ENCODE assay signal across 8 mouse cellular contexts in genomic region chr8:69774503-69775148, GRCm38 (mm10). TPM values are rescaled to one million over a fixed set of nuclear protein-coding genes. Genes with fewer than 3 reads are reported as not detected.
DNase-seq lines count a peak whose midpoint lies in the region; ATAC-seq and TF ChIP-seq lines count a peak whose summit lies in the region.

Gm20422 (minus strand) TSS chr8:69774886.

- ATAC-seq in embryonic facial prominence, embryonic 15.5 days (ENCODE audit: insufficient number of reproducible peaks, low FRiP score, low TSS enrichment, low read depth): peak; percentile 99
- ATAC-seq in limb, embryonic 14.5 days (ENCODE audit: low FRiP score, low read depth): peak; percentile 99
- peak; percentile 99 for ATAC-seq in midbrain, postnatal 0 days (ENCODE audit: low FRiP score)

- H3K4me1 ChIP-seq in bone marrow, adult 2 months (ENCODE audit: control insufficient read depth, insufficient read depth, low read length): peaks cover 1% of the 10 kb centered on the region; the same call in 1 of the 2 replicates
- peaks cover 16% of the 10 kb centered on the region for H3K4me1 ChIP-seq in embryonic facial prominence, embryonic 15.5 days
- H3K4me1 ChIP-seq in limb, embryonic 14.5 days (ENCODE audit: control insufficient read depth, insufficient read depth, low read length): peaks cover 15% of the 10 kb centered on the region
- peaks cover 12% of the 10 kb centered on the region; the same call in 1 of the 2 replicates for H3K4me1 ChIP-seq in midbrain, postnatal 0 days (ENCODE audit: insufficient read depth, low read length)

- H3K27me3 ChIP-seq in embryonic facial prominence, embryonic 15.5 days: no peaks in the 10 kb centered on the region
- no peaks in the 10 kb centered on the region for H3K27me3 ChIP-seq in limb, embryonic 14.5 days (ENCODE audit: control insufficient read depth, insufficient read depth, low read length)
- H3K27me3 ChIP-seq in midbrain, postnatal 0 days (ENCODE audit: insufficient read depth, low read length): no peaks in the 10 kb centered on the region

- TF ChIP-seq POLR2A in bone marrow, adult 2 months (IDR thresholded peaks at IDR 0.05; ENCODE audit: borderline replicate concordance, control insufficient read depth, low read depth, low read length): peak; percentile 89; the same call in 1 of the 2 replicates
- peak; percentile 93 for TF ChIP-seq POLR2A in limb, embryonic 14.5 days (IDR thresholded peaks at IDR 0.05; ENCODE audit: borderline replicate concordance, extremely low read depth, insufficient read depth, insufficient read length)

- H3K9me3 ChIP-seq in embryonic facial prominence, embryonic 15.5 days (replicated peaks): no peaks in the 10 kb centered on the region
- no peaks in the 10 kb centered on the region for H3K9me3 ChIP-seq in limb, embryonic 14.5 days (ENCODE audit: control insufficient read depth, low read length)
- H3K9me3 ChIP-seq in midbrain, postnatal 0 days (ENCODE audit: low read length): no peaks in the 10 kb centered on the region

- H3K27ac ChIP-seq in bone marrow, adult 2 months (ENCODE audit: control insufficient read depth, insufficient read depth, low read depth, low read length, poor library complexity): peak within 1 kb of the TSS; percentile 99
- H3K27ac ChIP-seq in embryonic facial prominence, embryonic 15.5 days (replicated peaks): peak within 1 kb of the TSS; percentile 100
- peak within 1 kb of the TSS; percentile 99 for H3K27ac ChIP-seq in limb, embryonic 14.5 days (replicated peaks; ENCODE audit: low read depth, low read length)
- peak within 1 kb of the TSS; percentile 99 for H3K27ac ChIP-seq in midbrain, postnatal 0 days (ENCODE audit: low read depth, low read length)

- TF ChIP-seq CTCF in bone marrow, adult 2 months (IDR thresholded peaks at IDR 0.05; ENCODE audit: control insufficient read depth, insufficient read depth, low read length): no peak
- TF ChIP-seq CTCF in midbrain, postnatal 0 days (IDR thresholded peaks at IDR 0.05): peak; percentile 17

- peaks cover 8% of the 10 kb centered on the region for H3K36me3 ChIP-seq in embryonic facial prominence, embryonic 15.5 days
- peaks cover 6% of the 10 kb centered on the region; the same call in 1 of the 2 replicates for H3K36me3 ChIP-seq in limb, embryonic 14.5 days (ENCODE audit: control insufficient read depth, insufficient read depth, low read length)
- H3K36me3 ChIP-seq in midbrain, postnatal 0 days (ENCODE audit: insufficient read depth, low read length): no peaks in the 10 kb centered on the region

- peak within 1 kb of the TSS; percentile 99 for H3K9ac ChIP-seq in embryonic facial prominence, embryonic 15.5 days
- H3K9ac ChIP-seq in limb, embryonic 14.5 days (ENCODE audit: low read depth, low read length, severe bottlenecking): peak within 1 kb of the TSS; percentile 96
- peak within 1 kb of the TSS; percentile 93 for H3K9ac ChIP-seq in midbrain, postnatal 0 days (replicated peaks; ENCODE audit: low read length, poor library complexity, severe bottlenecking)

- H3K4me3 ChIP-seq in bone marrow, adult 2 months (replicated peaks; ENCODE audit: control insufficient read depth, low read depth, low read length): peak within 1 kb of the TSS; percentile 91
- H3K4me3 ChIP-seq in embryonic facial prominence, embryonic 15.5 days (replicated peaks): peak within 1 kb of the TSS; percentile 88
- peak within 1 kb of the TSS; percentile 86 for H3K4me3 ChIP-seq in limb, embryonic 14.5 days (replicated peaks; ENCODE audit: low read length)
- H3K4me3 ChIP-seq in midbrain, postnatal 0 days (ENCODE audit: low read depth, low read length): peak within 1 kb of the TSS; percentile 76

- under 1% methylated on average over 41 of the region's 41 CpGs for WGBS in bone marrow, adult 2 months
- WGBS in embryonic facial prominence, embryonic 15.5 days: under 1% methylated on average over 41 of the region's 41 CpGs
- WGBS in limb, embryonic 14.5 days: 0% methylated on average over 41 of the region's 41 CpGs
- under 1% methylated on average over 41 of the region's 41 CpGs for WGBS in midbrain, postnatal 0 days

- H3K4me2 ChIP-seq in embryonic facial prominence, embryonic 15.5 days (replicated peaks): peak within 1 kb of the TSS; percentile 54
- peak within 1 kb of the TSS; percentile 74 for H3K4me2 ChIP-seq in limb, embryonic 14.5 days (replicated peaks; ENCODE audit: low read depth, low read length, severe bottlenecking)
- H3K4me2 ChIP-seq in midbrain, postnatal 0 days (ENCODE audit: low read depth, low read length, poor library complexity, severe bottlenecking): peak within 1 kb of the TSS; percentile 63

- peak; percentile 100 for DNase-seq in 416B (ENCODE audit: low read depth)
- peak; percentile 91 for DNase-seq in heart, adult 8-10 months (ENCODE audit: low spot score)
- peak; percentile 95 for DNase-seq in kidney, adult 9 months
- DNase-seq in limb, embryonic 14.5 days (ENCODE audit: low spot score): peak; percentile 99
- DNase-seq in midbrain, postnatal 0 days (ENCODE audit: low spot score): peak; percentile 99
- peak; percentile 70 to 77 for DNase-seq in spleen, postnatal 14 days (ENCODE audit: low spot score in 2 of 2)

RNA-seq across cellular contexts. Expression of gene Gm20422, which starts in this region (rescaled TPM):
- 2.4 and 3.8 TPM in 2 replicates for polyA plus RNA-seq in bone marrow, adult 2 months (2011; ENCODE audit: insufficient read depth, insufficient read length, low replicate concordance, missing spikeins)
- polyA plus RNA-seq in embryonic facial prominence, embryonic 15.5 days (2015; fragmentation: Nextera tagmentation; extraction: Ambion mirVana): 0.84 TPM in 1 of 2 replicates, not detected in the other
- 1 to 10 TPM in 2 of 4 experiments, under 1 TPM in 1, not detected in 1; 0.57 to 1.9 (median 1.1) TPM for total RNA-seq in heart, adult 8-10 months (2022)
- polyA plus RNA-seq in limb, embryonic 14.5 days (2012; rRNA removed): 1.1 TPM in 1 of 2 replicates, not detected in the other
- polyA plus RNA-seq in limb, embryonic 14.5 days (2014; fragmentation: Nextera tagmentation; extraction: Ambion mirVana): 0.62 and 1.5 TPM in 2 replicates
- total RNA-seq in midbrain, postnatal 0 days (2014; rRNA removed): 1.5 and 2.4 TPM in 2 replicates
- not detected in 2 replicates for polyA plus RNA-seq in midbrain, postnatal 0 days (2015; fragmentation: Nextera tagmentation; extraction: Ambion mirVana)

Comparison
In these comparisons a context has a peak if more than half of its experiments do, and no peak if none do; other contexts are left out.
1. Peak in every context shown above with its lines: DNase-seq, ATAC-seq, H3K4me3 ChIP-seq and H3K27ac ChIP-seq.
2. Peak in ATAC-seq, H3K4me3 ChIP-seq, H3K27ac ChIP-seq, H3K9ac ChIP-seq and H3K4me2 ChIP-seq in embryonic facial prominence, embryonic 15.5 days; RNA of the gene not detected or under 1 TPM.